Mouse (Mus musculus) mouse trophoblast stem cell (cell line): ENCODE data around the gene Dnah8.

Experiments
- in situ Hi-C, 2 experiments: fragments of 300-500 bp; cut with MseI, MboI; formaldehyde crosslinking; loops; 2 replicates in 1 of 2; 3 replicates in 1 of 2; pipeline ENCODE4 v1.15.1; 2025

The Dnah8 gene

GRCm38 (mm10) chr17:30746056-30747024 lies 122.2 kb downstream of the Dnah8 start:
- in situ Hi-C loops = loop anchor here in 1 of 2 experiments (10.0 kb wide), 1 partner anchor 208 kb away; the partner anchor contains the start of gene Umodl1

GRCm38 (mm10) chr17:30749391-30749790 lies 125.2 kb downstream of the Dnah8 start:
- in situ Hi-C loops = loop anchor here in 1 of 2 experiments (10.0 kb wide), 1 partner anchor 205 kb away; the partner anchor contains the start of gene Umodl1

- in situ Hi-C loops = no loop called here
Observed at GRCm38 (mm10) chr17:30750269-30750668, 126.1 kb downstream of the Dnah8 start.

- in situ Hi-C loops = no loop called here
Observed at GRCm38 (mm10) chr17:30752370-30752818, 128.2 kb downstream of the Dnah8 start.

DNA sequence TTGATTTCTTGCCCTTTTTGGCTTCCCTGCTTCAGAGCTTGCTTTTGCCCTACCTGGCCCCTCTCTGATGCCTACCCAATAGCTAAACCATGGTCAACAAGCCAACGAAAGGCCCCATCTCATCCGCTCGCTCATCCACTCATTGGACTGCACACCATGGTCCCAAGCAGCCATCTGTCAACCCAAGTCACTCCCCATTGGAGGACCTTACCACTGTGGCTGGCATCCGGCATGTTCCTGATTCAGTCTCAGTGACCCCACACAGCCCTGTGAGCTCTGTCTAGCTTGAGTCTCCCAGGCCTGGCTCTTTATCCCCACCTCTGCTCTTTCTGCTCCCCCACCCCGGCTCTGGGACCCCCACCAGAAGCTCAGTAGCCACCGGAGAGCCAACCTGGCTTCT lies 129.0 kb downstream of the Dnah8 start:
- in situ Hi-C loops = no loop called here

DNA sequence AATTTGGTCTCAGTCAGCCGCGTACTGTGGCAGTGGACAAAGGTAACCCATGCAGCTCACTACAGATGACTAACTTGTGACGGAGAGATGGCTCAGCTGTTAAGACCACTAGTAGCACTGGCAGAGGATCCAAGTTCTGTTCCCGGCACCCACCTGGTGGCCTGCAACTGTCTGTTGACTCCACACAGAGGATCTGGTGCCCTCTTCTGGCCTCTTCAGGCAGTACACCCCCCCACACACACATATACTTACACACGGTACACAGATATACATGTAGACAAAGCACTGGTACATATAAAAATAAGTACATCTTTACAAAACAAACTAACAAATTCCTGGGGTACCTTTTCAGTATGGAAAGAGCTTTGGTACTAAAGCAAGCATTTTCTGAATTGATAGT lies 132.6 kb downstream of the Dnah8 start:
- in situ Hi-C loops = no loop called here

DNA sequence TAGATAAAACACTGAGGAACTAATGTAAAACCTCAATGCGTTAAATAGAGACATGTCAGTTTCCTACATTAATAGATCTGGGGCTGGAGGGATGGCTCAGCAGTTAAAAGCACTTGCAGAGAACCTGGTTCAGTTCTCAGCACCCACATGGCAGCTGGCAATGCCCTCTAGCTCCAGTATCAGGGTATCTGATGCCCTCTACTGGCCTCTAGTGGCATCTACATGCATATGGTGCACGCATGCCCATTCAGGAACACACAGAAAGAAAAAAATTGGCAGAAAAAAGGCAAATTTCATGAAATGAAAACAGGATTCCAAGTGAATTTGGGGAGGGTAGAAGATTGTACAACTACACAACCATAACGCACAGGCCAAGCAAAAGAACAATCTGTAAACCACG lies 136.2 kb downstream of the Dnah8 start:
- in situ Hi-C loops = no loop called here

DNA sequence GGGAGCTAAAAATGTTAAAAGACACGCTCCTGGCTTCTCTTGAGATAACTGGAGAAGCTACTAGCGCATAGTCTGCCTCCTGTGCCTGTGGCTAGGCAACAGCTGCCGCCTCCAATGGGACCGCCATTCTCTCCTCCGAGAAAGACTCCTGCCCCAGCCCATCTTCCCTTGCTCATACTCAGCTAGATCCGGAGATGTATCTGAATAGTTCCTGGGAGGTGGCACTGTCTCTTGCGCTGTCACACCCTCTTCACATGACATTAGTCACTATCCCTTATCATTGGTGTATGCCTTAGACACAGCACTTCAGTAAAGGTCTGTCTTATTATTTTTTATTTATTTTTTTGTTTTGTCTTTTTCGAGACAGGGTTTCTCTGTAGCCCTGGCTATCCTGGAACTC lies 140.1 kb downstream of the Dnah8 start:
- in situ Hi-C loops = no loop called here

- in situ Hi-C loops = no loop called here
Observed at GRCm38 (mm10) chr17:30774416-30774815, 150.3 kb downstream of the Dnah8 start.

- in situ Hi-C loops = no loop called here
Observed at GRCm38 (mm10) chr17:30775096-30775495, 150.9 kb downstream of the Dnah8 start.

GRCm38 (mm10) chr17:30781046-30781445 lies 156.9 kb downstream of the Dnah8 start:
- in situ Hi-C loops = no loop called here

- in situ Hi-C loops = no loop called here
Observed at GRCm38 (mm10) chr17:30782286-30782685, 158.1 kb downstream of the Dnah8 start.

DNA sequence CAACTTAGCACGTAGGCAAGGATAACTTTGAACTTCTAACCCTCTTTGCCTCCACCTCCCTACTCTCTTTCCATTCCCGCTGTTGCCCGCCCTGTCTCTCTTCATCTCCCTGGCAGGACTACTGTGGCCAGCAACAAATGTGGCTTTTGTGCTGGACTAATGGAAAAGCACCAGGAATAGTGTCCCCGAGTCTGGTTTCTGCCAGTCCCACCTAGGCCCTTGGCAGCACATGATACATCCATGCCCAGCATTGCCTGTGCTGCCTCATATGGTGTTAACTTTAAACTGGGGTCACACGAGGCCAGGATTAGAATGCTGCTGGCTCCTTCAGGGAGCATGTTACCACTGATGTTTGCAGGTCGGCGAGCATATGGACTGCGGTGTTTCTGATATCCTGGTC lies 164.2 kb downstream of the Dnah8 start:
- in situ Hi-C loops = no loop called here

- in situ Hi-C loops = no loop called here
Observed at GRCm38 (mm10) chr17:30790816-30791215, 166.7 kb downstream of the Dnah8 start.

- in situ Hi-C loops = no loop called here
Observed at GRCm38 (mm10) chr17:30792396-30792795, 168.2 kb downstream of the Dnah8 start.

GRCm38 (mm10) chr17:30796616-30797015 lies 172.5 kb downstream of the Dnah8 start:
- in situ Hi-C loops = no loop called here

DNA sequence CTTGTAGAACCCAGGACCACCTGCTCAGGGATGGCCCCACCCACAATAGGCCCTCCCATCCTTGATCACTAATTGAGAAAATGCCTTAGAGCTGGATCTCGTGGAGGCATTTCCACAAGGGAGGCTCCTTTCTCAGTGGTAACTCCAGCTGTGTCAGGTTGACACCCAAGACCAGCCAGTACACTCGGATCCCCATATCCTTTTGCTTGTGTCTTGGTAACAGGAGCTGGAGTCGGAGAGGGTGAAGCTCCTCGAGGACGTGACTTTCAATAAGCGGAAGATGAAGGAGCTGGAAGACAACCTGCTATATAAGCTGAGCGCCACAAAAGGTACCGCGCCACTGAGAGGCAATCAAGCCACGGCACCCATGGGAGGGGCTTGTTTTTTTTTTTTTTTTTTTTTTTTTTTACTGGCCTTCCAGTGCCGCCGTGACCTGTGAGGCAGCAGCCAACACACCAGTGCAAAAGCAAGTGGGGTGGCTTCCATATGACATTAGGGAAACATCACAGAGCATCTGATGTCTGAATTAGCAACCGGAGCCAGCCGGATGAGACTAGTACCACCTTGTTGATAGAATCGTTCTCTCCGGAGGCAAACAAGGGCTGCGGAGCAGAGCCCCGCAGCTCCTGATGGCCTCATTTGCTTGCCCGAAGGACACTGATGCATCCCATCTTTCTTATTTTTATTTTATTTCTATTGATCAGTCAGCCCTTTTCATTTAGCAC lies 176.3 kb downstream of the Dnah8 start:
- in situ Hi-C loops = no loop called here

- in situ Hi-C loops = no loop called here
Observed at GRCm38 (mm10) chr17:30803668-30804067, 179.5 kb downstream of the Dnah8 start.

GRCm38 (mm10) chr17:30804955-30805354 lies 180.8 kb downstream of the Dnah8 start:
- in situ Hi-C loops = no loop called here

- in situ Hi-C loops = no loop called here
Observed at GRCm38 (mm10) chr17:30805511-30806059, 181.4 kb downstream of the Dnah8 start.

DNA sequence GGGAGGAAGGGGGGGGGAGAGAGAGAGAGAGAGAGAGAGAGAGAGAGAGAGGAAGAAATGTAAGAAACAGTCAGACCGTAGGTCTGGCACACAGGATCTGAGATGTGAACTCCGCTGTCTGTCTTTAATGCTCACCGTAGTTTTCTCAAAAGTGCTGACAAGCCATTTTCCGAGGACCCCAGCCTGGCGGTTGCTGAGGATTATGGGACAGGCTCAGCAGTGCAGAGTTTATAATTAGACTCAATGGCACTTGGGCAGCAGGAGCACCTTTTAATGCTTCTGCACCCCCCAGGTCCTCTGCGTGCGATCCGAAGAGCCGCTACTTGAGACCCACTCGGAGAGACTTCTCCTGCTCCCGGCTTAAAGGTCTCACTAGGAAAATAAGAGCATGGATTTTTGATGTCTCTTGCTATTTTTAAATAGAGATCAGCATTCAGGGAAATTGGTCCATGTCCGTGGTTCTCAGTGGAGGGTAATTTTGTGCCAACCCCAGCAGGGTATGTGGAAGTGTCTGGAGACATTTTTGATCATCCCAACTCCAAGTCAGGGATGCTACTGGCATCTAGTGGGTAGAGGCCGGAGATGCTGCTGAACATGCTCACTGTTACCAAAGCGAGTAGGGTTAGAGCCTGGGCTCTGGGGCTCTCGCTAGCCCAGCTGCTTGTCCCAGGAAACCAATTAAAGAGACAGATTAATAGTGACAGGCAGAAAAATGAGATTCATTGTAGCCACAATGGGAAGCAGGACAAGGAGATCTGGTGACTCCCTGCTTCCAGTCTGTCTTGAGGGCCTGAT lies 184.9 kb downstream of the Dnah8 start:
- in situ Hi-C loops = no loop called here
